Mouse (Mus musculus): ENCODE measurements around the gene Rnf145. TPM values are rescaled to one million over a fixed set of nuclear protein-coding genes. Genes with fewer than 3 reads are reported as not detected.

The Rnf145 gene
- polyA plus RNA-seq, 1 experiment from 2014 or later: 158 TPM

GRCm38 (mm10) chr11:44528560-44529199, 9.9 kb downstream of the Rnf145 start:
- Histone ChIP-seq H3K9me3 (no peaks in the 10 kb centered on the region), H3K4me2 (replicated peaks) (no peak overlapping the region), H3K27me3 (no peaks in the 10 kb centered on the region), H3K4me1 (no peaks in the 10 kb centered on the region), H3K27ac (replicated peaks) (no peak overlapping the region), H3K9ac (replicated peaks) (no peak overlapping the region), H3K4me3 (no peak overlapping the region), H3K36me3 (peaks cover 72% of the 10 kb centered on the region)
- no peak for ATAC-seq (ENCODE audit: low FRiP score, low read depth)
- WGBS: 96% methylated on average over 14 of the region's 14 CpGs

GRCm38 (mm10) chr11:44529200-44529599, 10.4 kb downstream of the Rnf145 start:
- no peak overlapping the region for H3K27ac ChIP-seq (replicated peaks)
- no peaks in the 10 kb centered on the region for H3K9me3 ChIP-seq
- 91% methylated on average over 12 of the region's 12 CpGs for WGBS
- H3K27me3 ChIP-seq: no peaks in the 10 kb centered on the region
- no peaks in the 10 kb centered on the region for H3K4me1 ChIP-seq
- H3K4me2 ChIP-seq (replicated peaks): no peak overlapping the region
- no peak for ATAC-seq (ENCODE audit: low FRiP score, low read depth)
- H3K4me3 ChIP-seq: no peak overlapping the region
- H3K36me3 ChIP-seq: peaks cover 77% of the 10 kb centered on the region
- H3K9ac ChIP-seq (replicated peaks): no peak overlapping the region

GRCm38 (mm10) chr11:44529716-44530115, 11.0 kb downstream of the Rnf145 start:
- peaks cover 77% of the 10 kb centered on the region for H3K36me3 ChIP-seq
- no peaks in the 10 kb centered on the region for H3K9me3 ChIP-seq
- H3K4me2 ChIP-seq (replicated peaks): no peak overlapping the region
- H3K27me3 ChIP-seq: no peaks in the 10 kb centered on the region
- H3K9ac ChIP-seq (replicated peaks): no peak overlapping the region
- ATAC-seq (ENCODE audit: low FRiP score, low read depth): no peak
- 88% methylated on average over 5 of the region's 5 CpGs for WGBS
- no peak overlapping the region for H3K4me3 ChIP-seq
- no peak overlapping the region for H3K27ac ChIP-seq (replicated peaks)
- no peaks in the 10 kb centered on the region for H3K4me1 ChIP-seq

GRCm38 (mm10) chr11:44530382-44530781, 11.6 kb downstream of the Rnf145 start:
- no peak for ATAC-seq (ENCODE audit: low FRiP score, low read depth)
- no peaks in the 10 kb centered on the region for H3K4me1 ChIP-seq
- peaks cover 70% of the 10 kb centered on the region for H3K36me3 ChIP-seq
- H3K9ac ChIP-seq (replicated peaks): no peak overlapping the region
- no peaks in the 10 kb centered on the region for H3K27me3 ChIP-seq
- H3K9me3 ChIP-seq: no peaks in the 10 kb centered on the region
- WGBS: 86% methylated on average over 8 of the region's 8 CpGs
- H3K27ac ChIP-seq (replicated peaks): no peak overlapping the region
- H3K4me3 ChIP-seq: no peak overlapping the region
- no peak overlapping the region for H3K4me2 ChIP-seq (replicated peaks)

GRCm38 (mm10) chr11:44530867-44531266, 12.1 kb downstream of the Rnf145 start:
- H3K4me2 ChIP-seq (replicated peaks): no peak overlapping the region
- 92% methylated on average over 11 of the region's 11 CpGs for WGBS
- no peaks in the 10 kb centered on the region for H3K27me3 ChIP-seq
- H3K4me3 ChIP-seq: no peak overlapping the region
- no peak for ATAC-seq (ENCODE audit: low FRiP score, low read depth)
- H3K9ac ChIP-seq (replicated peaks): no peak overlapping the region
- H3K36me3 ChIP-seq: peaks cover 67% of the 10 kb centered on the region
- H3K9me3 ChIP-seq: no peaks in the 10 kb centered on the region
- H3K4me1 ChIP-seq: no peaks in the 10 kb centered on the region
- H3K27ac ChIP-seq (replicated peaks): no peak overlapping the region

- no peak for ATAC-seq (ENCODE audit: low FRiP score, low read depth)
- no peaks in the 10 kb centered on the region for H3K9me3 ChIP-seq
- no peaks in the 10 kb centered on the region for H3K27me3 ChIP-seq
- WGBS: 92% methylated on average over 4 of the region's 4 CpGs
- no peak overlapping the region for H3K4me3 ChIP-seq
- no peaks in the 10 kb centered on the region for H3K4me1 ChIP-seq
- H3K36me3 ChIP-seq: peaks cover 61% of the 10 kb centered on the region
- no peak overlapping the region for H3K4me2 ChIP-seq (replicated peaks)
- no peak overlapping the region for H3K27ac ChIP-seq (replicated peaks)
- H3K9ac ChIP-seq (replicated peaks): no peak overlapping the region
Measured at GRCm38 (mm10) chr11:44531617-44532016, 12.9 kb downstream of the Rnf145 start.

- Histone ChIP-seq H3K4me3 (no peak overlapping the region), H3K4me2 (replicated peaks) (no peak overlapping the region), H3K27ac (replicated peaks) (no peak overlapping the region), H3K27me3 (no peaks in the 10 kb centered on the region), H3K9ac (replicated peaks) (no peak overlapping the region), H3K9me3 (no peaks in the 10 kb centered on the region), H3K36me3 (peaks cover 53% of the 10 kb centered on the region), H3K4me1 (no peaks in the 10 kb centered on the region)
- ATAC-seq (ENCODE audit: low FRiP score, low read depth): no peak
- WGBS: 95% methylated on average over 17 of the region's 17 CpGs
Measured at GRCm38 (mm10) chr11:44532846-44533781, 14.3 kb downstream of the Rnf145 start.

- no peak for ATAC-seq (ENCODE audit: low FRiP score, low read depth)
- Histone ChIP-seq H3K9me3 (no peaks in the 10 kb centered on the region), H3K27me3 (no peaks in the 10 kb centered on the region), H3K36me3 (peaks cover 40% of the 10 kb centered on the region), H3K4me2 (replicated peaks) (no peak overlapping the region), H3K4me3 (no peak overlapping the region), H3K9ac (replicated peaks) (no peak overlapping the region), H3K27ac (replicated peaks) (no peak overlapping the region), H3K4me1 (no peaks in the 10 kb centered on the region)
- WGBS: 91% methylated on average over 12 of the region's 12 CpGs
Measured at GRCm38 (mm10) chr11:44534999-44535750, 16.4 kb downstream of the Rnf145 start.

- 89% methylated on average over 7 of the region's 7 CpGs for WGBS
- Histone ChIP-seq H3K9me3 (no peaks in the 10 kb centered on the region), H3K9ac (replicated peaks) (no peak overlapping the region), H3K36me3 (peaks cover 41% of the 10 kb centered on the region), H3K27me3 (no peaks in the 10 kb centered on the region), H3K27ac (replicated peaks) (no peak overlapping the region), H3K4me1 (no peaks in the 10 kb centered on the region), H3K4me3 (no peak overlapping the region), H3K4me2 (replicated peaks) (no peak overlapping the region)
- ATAC-seq (ENCODE audit: low FRiP score, low read depth): no peak
Measured at GRCm38 (mm10) chr11:44537403-44537802, 18.6 kb downstream of the Rnf145 start.

GRCm38 (mm10) chr11:44538101-44538500, 19.3 kb downstream of the Rnf145 start:
- Histone ChIP-seq H3K4me1 (no peaks in the 10 kb centered on the region), H3K36me3 (peaks cover 35% of the 10 kb centered on the region)

GRCm38 (mm10) chr11:44538501-44539290, 19.9 kb downstream of the Rnf145 start:
- H3K36me3 ChIP-seq: peaks cover 34% of the 10 kb centered on the region
- no peaks in the 10 kb centered on the region for H3K4me1 ChIP-seq
- H3K4me3 ChIP-seq: no peak overlapping the region
- no peak for ATAC-seq (ENCODE audit: low FRiP score, low read depth)
- H3K9me3 ChIP-seq: no peaks in the 10 kb centered on the region
- no peak overlapping the region for H3K27ac ChIP-seq (replicated peaks)
- 93% methylated on average over 10 of the region's 10 CpGs for WGBS
- H3K9ac ChIP-seq (replicated peaks): no peak overlapping the region
- H3K4me2 ChIP-seq (replicated peaks): no peak overlapping the region
- no peaks in the 10 kb centered on the region for H3K27me3 ChIP-seq

More at GRCm38 (mm10) chr11:44538101-44538500, 19.3 kb downstream of the Rnf145 start:
- H3K27me3 ChIP-seq: no peaks in the 10 kb centered on the region
- no peaks in the 10 kb centered on the region for H3K9me3 ChIP-seq
- H3K27ac ChIP-seq (replicated peaks): no peak overlapping the region
- H3K4me2 ChIP-seq (replicated peaks): no peak overlapping the region
- H3K9ac ChIP-seq (replicated peaks): no peak overlapping the region
- 96% methylated on average over 3 of the region's 3 CpGs for WGBS
- H3K4me3 ChIP-seq: no peak overlapping the region
- ATAC-seq (ENCODE audit: low FRiP score, low read depth): no peak

All from midbrain, embryonic 12.5 days (tissue).